Mouse (Mus musculus): ENCODE data around the gene Igf2bp2. TPM values are rescaled to one million over a fixed set of nuclear protein-coding genes. Genes with fewer than 3 reads are reported as not detected.
A peak's percentile ranks its signal among the peaks of the same experiment; 100 is the strongest.

Igf2bp2 gene
- polyA plus RNA-seq, 1 experiment: 24.3 TPM

GRCm38 (mm10) chr16:22149076-22149475 lies 14.0 kb downstream of the Igf2bp2 start:
- TF ChIP-seq MAX (IDR thresholded peaks at IDR 0.05): no peak
- TF ChIP-seq FOSL1 (IDR thresholded peaks at IDR 0.05; ENCODE audit: insufficient read depth, low read length, poor library complexity, severe bottlenecking): no peak
- TF ChIP-seq CTCF (IDR thresholded peaks at IDR 0.05; ENCODE audit: control insufficient read depth, insufficient read depth, insufficient read length): no peak
- no peak for TF ChIP-seq CEBPB (IDR thresholded peaks at IDR 0.05; ENCODE audit: low read depth)
- no peak for TF ChIP-seq MYOG (IDR thresholded peaks at IDR 0.05; ENCODE audit: control insufficient read depth, extremely low read depth, insufficient read length)
- no peak for TF ChIP-seq MYOD1 (IDR thresholded peaks at IDR 0.05; ENCODE audit: control insufficient read depth, insufficient read length, low read depth)
- Histone ChIP-seq H3ac (ENCODE audit: control insufficient read depth, insufficient read length, low read depth) (no peak overlapping the region), H3K79me3 (ENCODE audit: low read depth) (peaks cover 76% of the 10 kb centered on the region), H3K79me2 (ENCODE audit: control insufficient read depth, insufficient read depth) (peaks cover 100% of the 10 kb centered on the region), H3K36me3 (ENCODE audit: control insufficient read depth, insufficient read depth) (no peaks in the 10 kb centered on the region), H3K4me3 (ENCODE audit: insufficient read depth, poor library complexity, severe bottlenecking) (no peak overlapping the region), H3K27me3 (ENCODE audit: control insufficient read depth, insufficient read depth, insufficient read length) (no peaks in the 10 kb centered on the region)

GRCm38 (mm10) chr16:22147131-22147530 lies 16.0 kb downstream of the Igf2bp2 start:
- TF ChIP-seq MYOD1 (IDR thresholded peaks at IDR 0.05; ENCODE audit: control insufficient read depth, insufficient read length, low read depth) (no peak), MYOG (IDR thresholded peaks at IDR 0.05; ENCODE audit: control insufficient read depth, extremely low read depth, insufficient read length) (no peak), MAX (IDR thresholded peaks at IDR 0.05) (no peak), CEBPB (IDR thresholded peaks at IDR 0.05; ENCODE audit: low read depth) (no peak), CTCF (IDR thresholded peaks at IDR 0.05; ENCODE audit: control insufficient read depth, insufficient read depth, insufficient read length) (no peak), FOSL1 (IDR thresholded peaks at IDR 0.05; ENCODE audit: insufficient read depth, low read length, poor library complexity, severe bottlenecking) (no peak), USF1 (IDR thresholded peaks at IDR 0.05; ENCODE audit: low read depth) (no peak)
- Histone ChIP-seq H3K79me3 (ENCODE audit: low read depth) (peaks cover 85% of the 10 kb centered on the region), H3ac (ENCODE audit: control insufficient read depth, insufficient read length, low read depth) (no peak overlapping the region), H3K36me3 (ENCODE audit: control insufficient read depth, insufficient read depth) (no peaks in the 10 kb centered on the region), H3K27me3 (ENCODE audit: control insufficient read depth, insufficient read depth, insufficient read length) (no peaks in the 10 kb centered on the region), H3K79me2 (ENCODE audit: control insufficient read depth, insufficient read depth) (peaks cover 100% of the 10 kb centered on the region), H3K4me3 (ENCODE audit: insufficient read depth, poor library complexity, severe bottlenecking) (no peak overlapping the region)

GRCm38 (mm10) chr16:22146071-22146470 lies 17.0 kb downstream of the Igf2bp2 start:
- peaks cover 85% of the 10 kb centered on the region for H3K79me3 ChIP-seq (ENCODE audit: low read depth)
- peaks cover 100% of the 10 kb centered on the region for H3K79me2 ChIP-seq (ENCODE audit: control insufficient read depth, insufficient read depth)
- TF ChIP-seq MYOG (IDR thresholded peaks at IDR 0.05; ENCODE audit: control insufficient read depth, extremely low read depth, insufficient read length) (no peak), MAX (IDR thresholded peaks at IDR 0.05) (no peak), MYOD1 (IDR thresholded peaks at IDR 0.05; ENCODE audit: control insufficient read depth, insufficient read length, low read depth) (no peak), CTCF (IDR thresholded peaks at IDR 0.05; ENCODE audit: control insufficient read depth, insufficient read depth, insufficient read length) (no peak), FOSL1 (IDR thresholded peaks at IDR 0.05; ENCODE audit: insufficient read depth, low read length, poor library complexity, severe bottlenecking) (no peak), CEBPB (IDR thresholded peaks at IDR 0.05; ENCODE audit: low read depth) (no peak)
- H3K4me3 ChIP-seq (ENCODE audit: insufficient read depth, poor library complexity, severe bottlenecking): no peak overlapping the region
- H3ac ChIP-seq (ENCODE audit: control insufficient read depth, insufficient read length, low read depth): no peak overlapping the region
- H3K36me3 ChIP-seq (ENCODE audit: control insufficient read depth, insufficient read depth): no peaks in the 10 kb centered on the region
- H3K27me3 ChIP-seq (ENCODE audit: control insufficient read depth, insufficient read depth, insufficient read length): no peaks in the 10 kb centered on the region

DNA sequence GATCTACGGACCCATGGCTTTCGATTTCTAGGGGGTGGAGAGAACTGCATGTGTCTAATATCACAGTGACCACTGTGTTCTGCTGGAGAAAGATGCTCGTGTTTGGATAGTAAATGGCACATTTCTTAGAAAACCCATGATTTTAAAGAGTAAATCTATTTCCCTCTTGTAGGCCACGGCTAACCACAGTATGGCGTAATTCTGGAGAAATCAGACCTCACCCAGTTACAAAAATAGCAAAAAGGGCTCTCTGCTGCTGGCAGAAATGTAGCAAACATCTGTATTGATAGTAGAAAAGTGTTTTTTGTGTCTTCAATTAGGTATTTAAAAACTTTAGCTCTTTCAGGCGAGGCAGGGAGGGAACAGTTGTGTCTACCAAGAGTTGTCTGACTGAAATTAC lies 18.6 kb downstream of the Igf2bp2 start:
- Histone ChIP-seq H3ac (ENCODE audit: control insufficient read depth, insufficient read length, low read depth) (no peak overlapping the region), H3K79me3 (ENCODE audit: low read depth) (peaks cover 82% of the 10 kb centered on the region), H3K27me3 (ENCODE audit: control insufficient read depth, insufficient read depth, insufficient read length) (no peaks in the 10 kb centered on the region), H3K4me3 (ENCODE audit: insufficient read depth, poor library complexity, severe bottlenecking) (no peak overlapping the region), H3K36me3 (ENCODE audit: control insufficient read depth, insufficient read depth) (no peaks in the 10 kb centered on the region), H3K79me2 (ENCODE audit: control insufficient read depth, insufficient read depth) (peaks cover 100% of the 10 kb centered on the region)
- TF ChIP-seq CTCF (IDR thresholded peaks at IDR 0.05; ENCODE audit: control insufficient read depth, insufficient read depth, insufficient read length) (no peak), MAX (IDR thresholded peaks at IDR 0.05) (no peak), CEBPB (IDR thresholded peaks at IDR 0.05; ENCODE audit: low read depth) (peak; percentile 43)

DNA sequence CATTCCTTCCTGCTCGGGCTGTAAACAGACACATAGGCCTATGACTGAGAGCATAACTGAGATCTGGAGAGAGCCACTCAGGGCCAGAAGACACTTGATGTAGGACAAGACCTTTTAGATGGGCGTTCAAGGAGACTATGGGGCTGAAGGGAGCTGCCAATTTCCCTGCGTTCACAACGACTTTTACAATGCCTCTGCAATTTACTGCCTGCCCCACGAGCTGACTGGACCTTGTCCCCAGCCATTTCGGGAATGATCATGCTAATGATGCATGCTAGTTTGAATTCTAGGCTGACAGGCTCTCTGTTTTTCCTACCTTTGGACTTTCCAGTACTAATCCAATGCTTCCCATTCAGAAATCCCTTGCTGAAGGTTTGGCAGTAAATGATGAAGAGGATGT lies 22.2 kb downstream of the Igf2bp2 start:
- Histone ChIP-seq H3K27me3 (ENCODE audit: control insufficient read depth, insufficient read depth, insufficient read length) (no peaks in the 10 kb centered on the region), H3K79me3 (ENCODE audit: low read depth) (peaks cover 81% of the 10 kb centered on the region), H3K79me2 (ENCODE audit: control insufficient read depth, insufficient read depth) (peaks cover 98% of the 10 kb centered on the region), H3K36me3 (ENCODE audit: control insufficient read depth, insufficient read depth) (no peaks in the 10 kb centered on the region), H3ac (ENCODE audit: control insufficient read depth, insufficient read length, low read depth) (no peak overlapping the region), H3K4me3 (ENCODE audit: insufficient read depth, poor library complexity, severe bottlenecking) (no peak overlapping the region)
- TF ChIP-seq CEBPB (IDR thresholded peaks at IDR 0.05; ENCODE audit: low read depth) (no peak), MYOG (IDR thresholded peaks at IDR 0.05; ENCODE audit: control insufficient read depth, extremely low read depth, insufficient read length) (no peak), FOSL1 (IDR thresholded peaks at IDR 0.05; ENCODE audit: insufficient read depth, low read length, poor library complexity, severe bottlenecking) (no peak), CTCF (IDR thresholded peaks at IDR 0.05; ENCODE audit: control insufficient read depth, insufficient read depth, insufficient read length) (no peak)

- peaks cover 77% of the 10 kb centered on the region for H3K79me3 ChIP-seq (ENCODE audit: low read depth)
- H3K36me3 ChIP-seq (ENCODE audit: control insufficient read depth, insufficient read depth): no peaks in the 10 kb centered on the region
- TF ChIP-seq FOSL1 (IDR thresholded peaks at IDR 0.05; ENCODE audit: insufficient read depth, low read length, poor library complexity, severe bottlenecking) (no peak), MYOD1 (IDR thresholded peaks at IDR 0.05; ENCODE audit: control insufficient read depth, insufficient read length, low read depth) (no peak), CEBPB (IDR thresholded peaks at IDR 0.05; ENCODE audit: low read depth) (no peak), CTCF (IDR thresholded peaks at IDR 0.05; ENCODE audit: control insufficient read depth, insufficient read depth, insufficient read length) (no peak), MAX (IDR thresholded peaks at IDR 0.05) (no peak), USF1 (IDR thresholded peaks at IDR 0.05; ENCODE audit: low read depth) (no peak), MYOG (IDR thresholded peaks at IDR 0.05; ENCODE audit: control insufficient read depth, extremely low read depth, insufficient read length) (no peak)
- no peaks in the 10 kb centered on the region for H3K27me3 ChIP-seq (ENCODE audit: control insufficient read depth, insufficient read depth, insufficient read length)
- H3K4me3 ChIP-seq (ENCODE audit: insufficient read depth, poor library complexity, severe bottlenecking): no peak overlapping the region
- H3K79me2 ChIP-seq (ENCODE audit: control insufficient read depth, insufficient read depth): peaks cover 98% of the 10 kb centered on the region
- no peak overlapping the region for H3ac ChIP-seq (ENCODE audit: control insufficient read depth, insufficient read length, low read depth)
These were observed 23.3 kb downstream of the Igf2bp2 start for GRCm38 (mm10) chr16:22139821-22140220.

Data from C2C12 (cell line).